Mouse (Mus musculus): Measurements from ENCODE around the gene Amot.

- TF ChIP-seq CTCF (IDR thresholded peaks at IDR 0.05; ENCODE audit: low read depth, low read length) (no peak), POLR2A (IDR thresholded peaks at IDR 0.05; ENCODE audit: extremely low read depth, insufficient read depth, low read length) (no peak)
Measured at GRCm38 (mm10) chrX:145433652-145434051, 71.3 kb downstream of the Amot start.
